Mouse (Mus musculus) R1 (cell line): ENCODE measurements around the gene Pah.
A peak's percentile ranks its signal among the peaks of the same experiment; 100 is the strongest.

Source experiments
- DNase-seq: peaks from one replicate; pipeline ENCODE4 v3.0.0-alpha.2; 2018; ENCODE audit warnings: low read depth, low spot score

The Pah gene

DNA sequence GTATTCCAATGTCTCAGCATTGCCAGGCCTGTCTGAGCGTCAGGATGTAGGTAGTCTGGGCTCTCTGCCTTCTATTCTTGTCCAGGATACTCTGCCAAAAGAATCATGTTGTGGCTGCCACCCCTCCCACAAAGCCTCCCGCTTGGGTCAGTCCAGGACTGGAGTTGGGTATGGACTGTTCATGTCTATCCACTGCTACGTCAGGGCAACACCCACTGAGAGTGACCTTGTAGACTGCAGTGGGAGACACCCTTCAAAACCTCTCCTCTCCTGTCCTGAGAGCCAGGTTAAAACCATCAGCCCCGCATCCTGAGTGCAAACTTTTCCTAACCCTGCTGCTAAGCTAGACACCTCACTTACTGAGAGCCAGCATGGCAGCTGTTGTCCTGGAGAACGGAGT lies at the start of gene Pah:
Pah (plus strand) TSS at position 150 of the 400 bp plus-strand sequence.
- no peak for DNase-seq

DNA sequence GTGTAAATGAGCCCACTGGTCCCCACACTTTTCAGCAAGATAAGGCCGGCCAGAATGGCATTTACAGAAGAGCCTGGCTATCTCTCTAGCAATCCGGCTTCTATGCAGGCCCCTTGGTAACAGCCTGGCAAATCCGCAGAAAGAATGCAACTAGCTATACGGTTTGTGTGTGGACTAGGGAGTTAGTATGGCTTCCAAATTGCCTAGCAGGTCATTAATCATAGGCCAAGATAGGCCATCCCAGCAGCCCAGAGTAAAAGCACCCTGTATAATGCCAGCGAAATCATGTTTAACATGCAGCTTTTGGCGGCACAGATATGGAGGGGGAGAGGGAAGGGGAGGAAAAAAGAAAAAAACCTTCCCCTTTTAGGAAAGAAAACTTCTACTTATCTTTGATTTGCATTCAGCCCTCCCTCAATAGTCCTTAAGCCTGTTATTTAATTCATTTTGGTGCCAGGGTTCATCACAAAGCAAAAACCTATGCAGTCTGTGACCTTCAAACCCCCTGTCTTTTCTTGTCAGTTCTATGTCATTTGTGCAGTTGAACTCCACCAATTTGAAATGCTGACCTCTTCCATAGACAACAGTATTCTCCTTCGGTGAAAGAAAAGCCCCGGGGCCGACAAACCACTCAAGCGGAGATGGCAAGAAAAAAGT lies 48.0 kb upstream of the Pah start:
- DNase-seq: no peak

DNA sequence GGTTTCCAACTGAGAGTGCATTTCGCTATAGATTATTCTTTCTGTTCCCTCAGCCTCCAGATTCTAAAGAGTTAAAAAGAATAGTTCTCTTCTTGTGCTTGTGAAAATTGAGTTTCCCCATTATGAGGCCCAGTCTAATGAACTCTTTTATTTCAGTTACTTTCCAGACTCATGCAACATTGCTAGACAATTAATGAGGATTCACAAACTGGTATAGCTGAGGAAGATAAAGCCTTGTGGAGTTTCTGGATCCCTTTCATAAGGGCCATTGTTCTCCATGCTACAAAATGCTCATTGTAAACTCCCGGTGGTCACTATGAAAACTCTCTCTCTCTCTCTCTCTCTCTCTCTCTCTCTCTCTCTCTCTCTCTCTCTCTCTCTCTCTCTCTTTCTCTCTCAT lies 46.6 kb upstream of the Pah start:
- no peak for DNase-seq

DNA sequence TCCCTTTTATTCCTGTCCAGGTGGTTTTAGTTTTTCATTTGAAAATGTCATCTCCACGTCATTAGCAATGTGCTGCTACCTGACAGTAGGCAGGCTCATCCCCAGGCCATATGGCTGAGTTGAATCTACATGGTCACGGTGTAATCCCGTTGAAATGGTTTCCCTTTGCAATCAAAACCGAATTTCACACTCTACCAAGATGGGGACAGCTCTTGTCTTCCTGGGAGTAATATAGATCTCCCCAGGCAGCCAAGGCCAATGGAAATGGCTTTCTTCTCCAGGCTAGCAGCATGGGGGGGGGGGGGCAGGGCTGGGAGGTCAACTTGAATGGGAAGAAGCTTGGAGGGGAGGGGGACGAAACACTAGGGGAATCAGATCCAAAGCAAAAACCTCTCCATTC lies 43.7 kb upstream of the Pah start:
- DNase-seq: no peak

DNA sequence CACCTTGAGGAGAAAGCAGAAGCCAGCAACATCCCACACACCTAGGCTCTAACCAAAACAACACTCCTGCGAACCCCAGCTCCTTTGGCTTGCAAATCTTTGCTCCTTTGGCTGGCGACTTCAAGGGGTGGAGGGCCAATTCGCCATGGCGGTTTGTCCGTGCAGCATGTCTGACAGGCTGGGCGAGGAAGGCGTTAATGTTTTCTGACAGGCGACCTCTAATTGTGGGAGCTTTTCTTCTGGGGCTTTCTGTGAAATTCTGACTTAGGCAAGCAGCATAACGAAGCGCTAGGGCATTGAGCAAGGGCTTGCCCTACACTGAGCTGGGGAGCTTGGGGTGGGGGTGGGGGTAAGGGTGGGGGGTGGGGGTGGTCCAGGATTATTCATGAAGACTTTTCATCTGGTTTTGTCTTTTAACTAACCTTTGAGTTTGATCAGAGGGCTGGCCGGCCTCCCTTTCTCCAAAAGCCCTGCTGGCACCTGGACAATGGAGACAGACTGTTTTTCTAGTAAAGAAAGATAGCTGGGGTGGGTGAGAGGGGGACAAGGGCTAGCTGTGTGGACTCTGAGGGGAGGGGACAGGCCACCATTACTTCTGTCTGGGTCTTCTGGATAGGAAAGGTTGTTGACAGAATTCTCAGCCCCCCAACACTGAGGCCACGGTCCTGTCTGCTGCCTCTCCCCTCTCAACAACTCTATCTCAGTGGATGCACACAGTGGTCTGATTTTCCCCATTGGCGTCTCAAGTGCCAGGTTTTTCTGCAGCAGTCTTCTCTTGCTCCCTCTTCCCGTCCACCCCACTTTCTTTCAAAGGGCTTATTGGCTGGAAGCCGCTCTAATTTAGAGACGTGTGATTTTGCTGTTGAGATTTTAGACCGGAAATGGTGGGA lies 36.5 kb upstream of the Pah start:
- peak; percentile 12 for DNase-seq

DNA sequence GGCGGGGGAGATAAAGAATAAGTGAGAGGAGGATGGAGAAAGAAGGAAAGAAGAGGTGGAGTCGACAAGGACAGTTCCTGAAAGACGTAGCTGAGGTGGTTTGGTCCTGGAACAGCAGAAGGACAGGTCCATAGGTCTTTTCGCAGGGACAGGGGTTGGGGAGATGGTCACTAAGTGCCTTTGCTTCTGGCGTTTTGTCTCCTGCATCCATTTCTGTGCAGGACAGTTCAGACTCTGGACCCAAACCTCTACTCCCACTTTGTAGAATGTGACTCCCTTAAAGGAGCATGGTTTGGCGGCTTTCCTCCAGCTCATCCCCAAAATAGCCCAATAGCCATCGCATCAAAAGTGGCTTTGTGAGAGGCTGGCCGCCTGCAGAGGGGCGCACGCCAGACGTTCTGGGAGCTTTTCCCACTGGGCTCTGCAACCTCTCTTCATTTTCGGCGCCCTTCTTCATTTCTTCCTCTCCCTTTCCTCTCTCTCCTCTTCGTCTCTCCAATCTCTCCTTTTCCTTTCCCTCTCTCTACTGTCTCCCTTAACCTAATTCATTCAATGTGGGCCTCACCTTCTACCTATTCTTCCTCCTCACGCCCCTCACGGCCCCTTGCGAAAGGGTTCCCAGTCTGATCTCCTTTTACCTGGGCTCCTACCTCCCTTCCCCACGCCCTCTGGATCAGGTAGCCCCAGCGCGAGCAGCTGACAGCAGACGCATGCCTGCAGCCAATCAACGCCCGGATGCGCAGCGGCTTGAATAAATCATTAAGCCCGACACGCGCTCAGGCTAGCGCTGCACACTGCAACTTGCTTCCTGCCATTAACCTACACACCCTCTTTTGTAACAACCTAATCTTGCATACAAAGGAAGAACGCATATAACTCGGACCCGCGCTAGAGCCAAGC lies 35.6 kb upstream of the Pah start:
- DNase-seq: peak; percentile 43

DNA sequence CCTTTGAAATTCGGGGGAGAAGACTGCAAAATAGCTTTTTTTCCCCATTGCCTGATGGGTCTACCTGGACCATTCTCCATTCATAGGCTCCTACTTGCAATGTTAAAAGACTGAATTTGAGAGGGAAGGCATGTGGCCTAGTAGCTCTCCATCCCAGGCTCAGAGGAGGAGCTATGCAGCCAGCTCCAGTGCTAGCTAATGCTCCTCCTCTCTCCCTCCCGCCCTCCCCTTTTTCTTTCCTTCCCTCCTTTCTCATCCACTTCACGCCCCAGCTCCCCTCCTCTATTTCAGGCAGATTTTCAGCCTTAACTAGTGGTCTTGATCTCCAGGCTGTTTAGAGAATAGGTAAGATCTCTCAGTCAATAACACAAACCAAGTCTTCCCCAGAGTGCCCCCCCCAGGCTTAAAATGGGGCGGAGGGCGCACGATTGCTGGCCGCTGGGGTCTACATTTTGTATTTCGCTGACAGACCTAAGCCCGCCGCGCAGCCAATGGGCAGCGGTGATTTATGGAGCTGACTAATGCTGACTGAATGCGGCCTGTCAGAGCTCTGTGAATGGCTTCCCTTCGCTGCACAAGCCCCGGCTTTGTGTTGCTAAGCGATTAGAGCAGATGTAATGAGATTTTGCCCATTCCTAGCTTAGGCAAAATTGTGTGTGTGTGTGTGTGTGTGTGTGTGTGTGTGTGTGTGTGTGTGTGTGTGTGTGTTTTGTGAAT lies 33.0 kb upstream of the Pah start:
- peak; percentile 50 for DNase-seq

DNA sequence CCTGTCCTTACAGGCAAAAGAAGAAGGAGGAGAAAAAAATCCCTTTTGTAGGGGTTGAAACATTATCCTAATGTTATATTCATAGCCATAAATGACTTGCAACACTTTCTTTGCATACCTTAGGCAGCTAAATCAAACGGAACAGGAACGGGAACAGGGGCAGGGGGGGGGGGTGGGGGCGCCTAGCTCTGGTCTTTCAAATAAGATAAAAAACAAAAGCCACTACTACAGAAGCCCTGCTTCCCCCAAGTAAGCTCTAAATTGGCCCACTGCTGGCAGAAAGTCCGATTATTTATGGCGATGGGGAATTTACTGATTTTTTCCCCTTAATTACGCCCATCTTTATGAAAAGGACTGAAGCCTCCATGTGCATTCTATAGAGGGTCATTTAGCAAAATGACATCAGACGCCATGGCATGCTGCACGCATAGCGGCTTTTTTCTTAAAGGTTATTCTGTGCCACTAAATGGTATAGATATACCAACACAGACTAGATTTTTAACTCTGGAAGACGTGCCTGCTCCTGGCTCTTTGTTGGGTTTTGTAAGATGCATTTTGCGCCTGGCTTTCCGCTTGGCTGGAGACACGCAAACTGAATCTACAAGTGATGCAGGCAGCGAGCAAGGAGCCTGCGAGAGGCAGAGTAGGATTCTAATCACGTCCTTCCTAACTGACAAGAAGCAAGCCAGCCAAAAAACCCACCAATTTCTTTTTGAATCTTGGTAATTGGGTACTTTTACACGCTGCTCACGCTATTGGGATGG lies 32.2 kb upstream of the Pah start:
- no peak for DNase-seq

DNA sequence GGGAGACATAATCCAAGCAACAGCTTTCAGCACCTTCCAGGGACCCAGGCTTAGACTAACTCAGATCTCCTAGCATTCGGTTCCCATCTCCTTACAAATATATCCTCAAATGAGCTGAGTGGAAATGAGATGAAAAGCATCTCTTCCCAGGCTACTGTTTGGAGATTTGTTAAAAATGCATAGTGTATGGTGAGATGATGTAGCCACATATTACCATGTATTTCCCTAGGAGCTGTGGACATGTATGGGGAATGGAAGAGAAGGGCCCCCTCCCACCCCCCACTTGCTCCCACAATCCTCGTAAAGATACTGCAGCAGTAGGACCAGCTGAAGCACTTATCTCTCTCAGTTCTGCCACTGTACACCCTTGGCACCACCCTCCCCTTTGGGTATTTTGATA lies 31.3 kb upstream of the Pah start:
- no peak for DNase-seq

DNA sequence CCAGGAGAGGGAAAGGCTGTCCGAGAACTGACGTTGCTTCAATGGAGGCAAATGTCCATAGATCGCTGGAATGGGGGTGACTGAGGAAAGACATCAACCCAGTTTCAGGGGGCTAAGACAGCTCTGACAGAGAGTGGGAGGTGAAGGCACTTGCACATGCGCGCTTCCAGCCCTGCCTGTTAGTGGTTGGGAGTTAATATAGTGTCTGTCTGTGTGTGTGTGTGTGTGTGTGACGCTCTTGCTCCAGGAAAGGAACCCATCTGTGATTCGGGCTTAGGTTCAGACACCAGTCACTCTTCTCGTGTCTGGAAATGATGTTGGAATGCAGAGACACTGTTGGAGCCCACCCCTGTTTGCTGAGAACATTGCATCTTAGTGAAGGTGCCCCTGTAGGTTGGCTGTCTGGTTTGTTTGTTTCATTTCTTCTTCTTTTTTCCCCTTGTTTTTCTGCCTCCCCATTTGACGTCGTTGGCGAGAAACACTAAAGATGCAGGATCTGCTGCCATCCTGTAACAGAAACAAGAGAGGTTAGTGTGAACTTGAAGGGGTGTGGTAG lies 30.0 kb upstream of the Pah start:
- DNase-seq: no peak

DNA sequence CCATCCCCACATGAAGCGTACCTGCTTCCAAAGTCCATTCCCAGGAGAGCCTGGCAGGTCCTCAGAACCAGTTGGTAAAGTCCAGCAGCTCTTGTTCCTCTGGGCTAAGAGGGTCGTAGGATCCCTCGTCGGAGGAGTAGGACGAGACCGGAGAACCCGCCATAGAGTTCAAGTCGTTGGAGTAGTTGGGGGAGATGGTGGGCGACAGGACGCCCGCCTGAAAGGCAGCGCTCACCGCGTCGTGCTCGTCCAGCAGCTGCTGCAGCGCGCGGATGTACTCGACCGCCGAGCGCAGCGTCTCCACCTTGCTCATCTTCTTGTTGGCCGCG lies 29.3 kb upstream of the Pah start:
- no peak for DNase-seq

DNA sequence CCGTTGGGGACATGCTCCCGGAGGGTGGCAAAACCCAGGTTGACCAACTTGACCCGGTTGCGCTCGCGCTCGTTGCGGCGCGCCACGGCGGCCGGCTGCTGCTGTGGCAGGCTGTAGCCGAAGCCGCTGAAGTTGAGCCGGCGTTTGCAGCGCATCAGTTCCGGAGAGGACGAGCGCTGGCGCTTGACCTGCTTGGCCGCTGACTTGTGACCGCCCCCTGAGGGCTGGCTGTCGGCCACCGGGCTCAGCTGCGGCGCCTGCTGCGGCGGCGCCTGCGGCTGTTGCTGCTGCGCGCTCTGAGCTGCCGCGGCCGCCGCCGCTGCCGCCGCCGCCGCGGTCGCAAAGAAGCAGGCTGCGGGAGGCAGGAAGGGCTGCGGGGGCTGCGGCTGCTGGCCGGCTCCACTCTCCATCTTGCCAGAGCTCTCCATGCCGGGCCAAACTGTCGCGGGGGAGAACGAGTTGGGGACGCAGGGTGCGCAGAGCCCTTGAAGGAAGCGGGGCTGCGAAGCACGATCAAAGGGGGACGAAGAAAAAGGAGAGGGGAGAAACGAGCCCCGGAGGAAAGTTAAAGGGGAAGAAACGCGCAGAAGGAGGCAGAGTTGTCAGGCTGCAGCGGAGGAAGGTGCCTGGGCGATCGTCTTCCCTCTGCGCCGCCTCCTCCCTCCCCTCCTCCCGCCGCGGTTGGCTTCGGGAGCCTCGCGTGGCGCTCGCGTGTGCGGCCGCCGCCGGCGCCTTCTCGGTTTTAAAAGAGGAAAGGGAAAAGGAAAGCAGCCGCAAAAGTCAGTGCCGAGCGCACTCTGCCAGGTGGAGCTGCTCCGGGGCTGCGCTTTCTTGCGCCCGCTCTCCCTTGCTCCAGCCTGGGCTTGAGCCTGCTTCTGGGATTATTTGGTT lies 28.7 kb upstream of the Pah start:
- peak; percentile 59 for DNase-seq

DNA sequence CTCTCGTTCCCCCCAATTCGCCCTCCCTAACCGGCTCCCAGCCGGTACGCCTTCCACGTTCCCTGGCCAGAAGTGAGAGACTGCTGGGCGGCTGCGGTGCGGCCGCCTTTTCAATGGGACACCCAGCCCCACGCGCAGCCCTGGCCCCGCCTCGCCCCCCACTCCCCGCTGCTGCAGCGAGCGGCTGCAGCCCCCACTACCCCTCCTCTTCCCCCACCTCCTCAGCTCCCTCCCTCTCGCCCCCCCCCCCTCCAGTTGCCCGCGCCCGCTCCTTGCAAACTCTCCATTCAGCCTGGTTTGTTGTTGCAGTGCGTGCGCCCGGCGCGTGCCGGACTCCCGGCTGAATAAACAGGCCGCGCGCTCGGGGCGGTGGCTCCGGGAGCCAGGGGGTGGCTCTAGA lies 28.0 kb upstream of the Pah start, which contains the start of gene Ascl1:
Ascl1 (minus strand) TSS at position 85 of the 400 bp plus-strand sequence.
- peak; percentile 34 for DNase-seq

DNA sequence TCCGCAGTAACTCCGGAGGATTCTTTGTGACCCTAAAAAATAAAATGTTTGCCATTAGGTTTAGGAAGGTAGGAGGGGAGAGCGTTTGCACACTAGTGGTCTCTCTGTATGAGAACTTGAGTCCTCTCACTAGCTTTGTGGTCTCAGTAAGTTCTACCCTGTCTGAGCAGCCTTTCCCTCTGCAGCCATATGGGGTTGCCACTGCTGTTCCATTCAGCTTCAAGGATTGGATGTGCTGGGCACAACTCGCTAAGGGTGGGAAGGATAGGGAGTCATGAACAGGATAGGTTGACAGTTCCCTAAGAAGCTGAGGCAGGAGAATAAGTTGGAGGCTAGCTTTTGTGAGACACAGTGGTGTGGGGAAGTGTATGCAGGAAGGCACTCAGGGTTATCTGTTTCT lies 27.4 kb upstream of the Pah start:
- peak; percentile 23 for DNase-seq

DNA sequence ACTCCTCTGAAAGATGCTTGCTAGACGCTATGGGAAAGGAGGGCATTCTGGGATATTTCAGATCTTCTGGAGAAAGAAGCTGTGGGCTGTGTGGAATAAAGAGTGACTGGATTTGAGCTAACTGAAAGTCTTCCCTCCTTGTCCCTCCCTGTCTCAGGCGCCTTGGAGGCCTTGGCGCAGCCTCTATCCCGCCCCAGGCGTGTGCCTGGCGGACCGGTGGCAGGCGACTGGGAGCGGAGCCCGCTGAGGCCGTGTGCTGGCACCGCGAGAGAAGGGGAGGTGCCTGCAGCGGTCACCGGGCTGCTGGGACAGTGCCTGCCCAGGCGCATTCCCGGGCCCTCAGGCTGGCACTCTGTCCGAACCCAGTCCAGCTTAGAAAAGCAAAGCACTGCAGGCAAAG lies 27.0 kb upstream of the Pah start:
- DNase-seq: no peak

DNA sequence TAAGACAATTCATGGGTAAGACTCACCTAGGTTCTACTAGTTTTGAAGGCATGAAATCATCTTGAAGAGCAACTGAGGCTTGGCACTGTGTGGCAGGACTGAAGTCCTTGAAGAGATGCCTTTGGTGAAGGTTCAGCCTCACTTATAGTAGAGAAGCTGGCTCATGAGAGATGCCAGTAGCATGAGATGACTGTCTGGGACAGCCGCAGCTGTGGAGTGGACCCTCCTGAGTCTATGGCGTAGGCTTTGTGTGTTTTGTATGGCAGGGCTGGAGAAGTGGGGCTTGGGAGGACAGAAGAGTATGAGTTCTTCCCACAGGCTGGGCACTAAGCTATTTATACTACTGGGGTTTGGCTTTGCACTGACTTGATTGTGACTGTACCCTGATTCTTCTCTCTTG lies 24.5 kb upstream of the Pah start:
- DNase-seq: no peak

DNA sequence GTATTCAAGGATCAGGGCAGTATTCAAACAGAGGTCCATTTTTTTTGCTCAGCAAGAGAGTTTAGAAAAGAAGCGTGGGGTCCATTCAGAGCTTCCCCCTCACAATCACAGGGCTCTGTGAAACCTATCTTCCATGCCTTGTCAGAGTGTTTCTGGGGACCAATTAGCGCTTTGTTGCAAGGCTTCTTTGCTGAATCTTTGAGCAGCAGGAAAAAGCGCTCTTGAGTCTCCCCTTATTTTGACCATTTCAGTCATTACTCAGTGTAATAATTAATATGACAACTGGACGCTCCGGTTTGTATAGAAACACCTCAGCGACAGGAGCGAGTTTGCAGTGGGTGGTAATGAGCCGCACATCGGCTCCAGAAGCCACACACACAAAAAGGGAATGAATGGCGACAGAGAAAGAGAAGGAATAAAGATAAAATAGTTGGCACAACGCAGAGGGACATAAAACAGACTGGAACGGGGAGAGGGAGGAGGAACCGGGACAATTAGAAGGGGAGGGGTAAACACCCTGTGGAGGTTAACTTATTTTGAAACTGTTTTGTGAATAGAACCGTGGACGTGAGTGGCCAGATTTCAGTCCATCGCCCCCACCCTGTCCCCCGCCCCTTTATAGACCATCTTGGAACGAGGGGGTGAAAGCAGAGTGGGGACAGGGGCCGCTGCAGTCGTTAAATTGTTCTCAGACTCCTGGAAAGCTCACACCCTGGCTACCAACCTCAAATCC lies 20.5 kb upstream of the Pah start:
- DNase-seq: no peak

DNA sequence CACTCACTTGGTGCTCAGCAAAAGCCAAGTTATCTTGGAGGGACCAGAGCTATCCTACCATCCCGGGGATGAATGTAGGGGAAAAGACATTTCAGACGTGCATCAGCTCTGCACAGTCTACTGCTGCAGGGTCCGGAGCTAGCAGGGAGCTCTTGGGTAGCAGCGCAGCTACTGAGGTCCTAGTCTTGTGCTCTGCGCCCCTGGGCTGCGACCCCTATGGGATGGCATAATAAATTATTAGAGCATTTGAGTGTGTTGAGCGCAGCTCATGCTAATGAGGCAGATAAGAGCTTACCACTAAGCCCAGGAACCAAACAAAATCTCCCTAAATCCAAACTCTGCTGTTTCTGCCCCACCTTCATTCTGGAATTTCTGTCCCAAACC lies 19.9 kb upstream of the Pah start:
- DNase-seq: no peak

DNA sequence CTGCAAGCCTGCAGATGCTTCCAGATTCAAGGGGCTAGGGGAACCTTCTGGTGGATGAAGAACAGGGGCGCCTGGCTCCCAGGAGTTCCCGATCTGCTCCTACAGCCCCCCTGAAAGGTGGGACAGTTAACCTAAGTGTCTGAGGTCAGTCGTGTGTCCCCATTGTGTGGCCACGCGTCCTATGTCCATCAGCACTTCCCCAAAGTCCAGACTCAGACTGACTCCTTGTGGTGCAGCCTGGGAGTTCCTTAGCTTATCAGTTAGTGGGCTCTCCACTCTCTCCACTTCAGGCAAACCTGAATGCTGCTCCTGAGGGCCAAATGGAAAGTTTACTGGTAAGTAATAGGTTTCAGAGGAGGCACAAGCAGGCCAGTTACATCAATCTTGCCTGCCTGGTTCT lies 19.3 kb upstream of the Pah start:
- no peak for DNase-seq
